Mouse (Mus musculus): ENCODE data around the gene Crbn. TPM values are rescaled to one million over a fixed set of nuclear protein-coding genes. Genes with fewer than 3 reads are reported as not detected.

Crbn gene
- total and polyA plus RNA-seq, 2 experiments from 2014 or later, result 30.3 to 33.6 TPM

DNA sequence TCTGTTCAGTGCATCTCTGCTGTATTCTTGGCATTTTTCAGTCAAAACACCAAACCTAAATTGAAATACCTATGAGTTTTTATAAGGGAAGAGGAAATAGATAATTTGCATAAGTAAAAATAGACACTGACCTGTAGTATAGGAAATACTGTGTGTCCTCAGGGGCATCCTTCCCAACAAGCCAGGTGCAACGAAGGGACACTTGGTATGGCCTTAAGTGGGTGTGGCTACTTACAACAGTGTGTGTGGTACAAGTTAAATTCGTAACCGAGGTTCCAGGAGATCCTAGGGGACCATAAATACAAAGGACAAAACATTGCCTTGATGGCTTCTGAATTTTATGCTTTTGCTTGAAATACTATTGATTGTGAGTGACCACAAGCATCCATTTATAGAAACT lies 61.6 kb downstream of the Crbn start:
- no peaks in the 10 kb centered on the region for H3K36me3 ChIP-seq (replicated peaks; ENCODE audit: control insufficient read depth, insufficient read depth, low read length)
- no peaks in the 10 kb centered on the region for H3K4me1 ChIP-seq (ENCODE audit: control insufficient read depth, insufficient read depth)
- H3K9me3 ChIP-seq (replicated peaks; ENCODE audit: control insufficient read depth, low read length), result no peaks in the 10 kb centered on the region
- H3K27ac ChIP-seq (ENCODE audit: low read depth), result no peak overlapping the region
- ATAC-seq (ENCODE audit: insufficient read depth, low read depth) (no peak), DNase-seq (ENCODE audit: low spot score) (no peak)
- no peak overlapping the region for H3K4me2 ChIP-seq (ENCODE audit: low read depth, low read length)
- H3K4me3 ChIP-seq (ENCODE audit: low read depth, low read length), result no peak overlapping the region
- H3K27me3 ChIP-seq (ENCODE audit: control insufficient read depth, insufficient read depth, low read length), result no peaks in the 10 kb centered on the region
- TF ChIP-seq EP300 (IDR thresholded peaks at IDR 0.05; ENCODE audit: low read depth) (no peak), CTCF (IDR thresholded peaks at IDR 0.05; ENCODE audit: low read depth) (no peak)
- H3K9ac ChIP-seq (replicated peaks; ENCODE audit: low read depth, low read length), result no peak overlapping the region
- WGBS, result 63% methylated on average over 3 of the region's 3 CpGs

DNA sequence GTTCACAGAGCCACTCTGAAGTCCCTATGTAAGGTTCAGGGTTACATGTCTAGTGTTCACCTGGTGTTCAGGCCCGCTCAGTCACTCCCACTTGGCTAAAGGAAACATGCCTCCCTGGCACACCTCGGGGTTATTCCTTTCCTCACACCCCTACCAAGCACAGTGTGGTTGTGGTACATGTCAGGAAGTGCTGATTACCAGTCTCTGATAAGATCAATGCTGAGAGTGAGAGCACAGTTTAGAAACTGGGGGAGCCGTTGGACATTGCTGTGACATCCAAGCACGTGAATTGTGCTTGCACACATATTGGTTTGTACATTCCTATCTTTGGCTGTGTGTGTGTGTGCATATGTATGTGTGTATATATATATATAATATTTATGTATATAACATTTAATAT lies 67.3 kb downstream of the Crbn start:
- Histone ChIP-seq H3K9me3 (replicated peaks; ENCODE audit: control insufficient read depth, low read length) (no peaks in the 10 kb centered on the region), H3K4me3 (ENCODE audit: low read depth, low read length) (no peak overlapping the region), H3K4me1 (ENCODE audit: control insufficient read depth, insufficient read depth) (no peaks in the 10 kb centered on the region), H3K27me3 (ENCODE audit: control insufficient read depth, insufficient read depth, low read length) (no peaks in the 10 kb centered on the region), H3K36me3 (replicated peaks; ENCODE audit: control insufficient read depth, insufficient read depth, low read length) (no peaks in the 10 kb centered on the region), H3K9ac (replicated peaks; ENCODE audit: low read depth, low read length) (no peak overlapping the region), H3K4me2 (ENCODE audit: low read depth, low read length) (no peak overlapping the region), H3K27ac (ENCODE audit: low read depth) (no peak overlapping the region)
- TF ChIP-seq CTCF (IDR thresholded peaks at IDR 0.05; ENCODE audit: low read depth) (no peak), EP300 (IDR thresholded peaks at IDR 0.05; ENCODE audit: low read depth) (no peak)
- ATAC-seq (ENCODE audit: insufficient read depth, low read depth) (no peak), DNase-seq (ENCODE audit: low spot score) (no peak)
- 51% methylated on average over 4 of the region's 4 CpGs for WGBS

Other genes with a start within 250 kb of the Crbn start
- not detected in 2 replicates for gene Il5ra, start 51.0 kb downstream of the Crbn start, total RNA-seq (2014; rRNA removed; ENCODE audit: low replicate concordance)
- gene Il5ra, start 51.0 kb downstream of the Crbn start, polyA plus RNA-seq (2015; fragmentation: Nextera tagmentation; extraction: Ambion mirVana), result 0.05 TPM in 1 of 2 replicates, not detected in the other
- 9.1 and 15.3 TPM in 2 replicates for gene Trnt1, start 31.0 kb downstream of the Crbn start, total RNA-seq (2014; rRNA removed; ENCODE audit: low replicate concordance)
- 35.0 and 40.6 TPM in 2 replicates for gene Trnt1, start 31.0 kb downstream of the Crbn start, polyA plus RNA-seq (2015; fragmentation: Nextera tagmentation; extraction: Ambion mirVana)